Mouse (Mus musculus) heart, adult 2 months (tissue): ENCODE results near the gene AI464131. TPM values are rescaled to one million over a fixed set of nuclear protein-coding genes. Genes with fewer than 3 reads are reported as not detected.

Experiments used
- DNase-seq, 2 experiments: peaks; one replicate each; pipeline ENCODE4 v3.0.0; 2021
- H3K27ac ChIP-seq: fragments of 200-600 bp; 2 replicates; pipeline ENCODE4 v1.8.1; 2022
- H3K27me3 ChIP-seq: fragments of 200-500 bp; 2 replicates; pipeline ENCODE4 v1.6.1; 2012; ENCODE audit warnings: mild to moderate bottlenecking, low read length, inconsistent platforms, mixed read lengths; ENCODE audit not compliant: control insufficient read depth, insufficient read depth
- H3K36me3 ChIP-seq: fragments of 200-500 bp; 2 replicates; pipeline ENCODE4 v1.6.1; 2012; ENCODE audit warnings: low read length, inconsistent platforms; ENCODE audit not compliant: control insufficient read depth, insufficient read depth
- H3K4me1 ChIP-seq: fragments of 200-500 bp; 2 replicates; pipeline ENCODE4 v1.6.1; 2011; ENCODE audit warnings: low read length; ENCODE audit not compliant: control insufficient read depth, insufficient read depth
- H3K4me3 ChIP-seq: fragments of 200-600 bp; 2 replicates; pipeline ENCODE4 v1.8.1; 2022
- H3K79me2 ChIP-seq: fragments of 200-500 bp; replicated peaks from 2 replicates; pipeline ENCODE4 v1.6.1; 2012; ENCODE audit warnings: mild to moderate bottlenecking, inconsistent platforms, low read length, moderate library complexity, mixed read lengths; ENCODE audit not compliant: control insufficient read depth, insufficient read depth
- H3K9ac ChIP-seq: fragments of 200-500 bp; 2 replicates; pipeline ENCODE4 v1.6.1; 2012; ENCODE audit warnings: low read depth, mild to moderate bottlenecking, control low read depth, inconsistent platforms, low read length, mixed read lengths
- CTCF ChIP-seq: fragments of 200-600 bp; IDR thresholded peaks from 2 replicates; pipeline ENCODE4 v1.8.1; 2022; ENCODE audit warnings: antibody characterized with exemption, mild to moderate bottlenecking, moderate library complexity
- EP300 ChIP-seq: fragments of 200-500 bp; IDR thresholded peaks from 2 replicates; pipeline ENCODE4 v1.6.1; 2011; ENCODE audit warnings: low read depth, low read length, control low read depth; ENCODE audit not compliant: insufficient read depth
- POLR2A ChIP-seq: fragments of 200-500 bp; IDR thresholded peaks from 2 replicates; pipeline ENCODE4 v1.6.1; 2011; ENCODE audit warnings: mild to moderate bottlenecking, low read depth, low read length, control low read depth; ENCODE audit not compliant: insufficient read depth
- WGBS: fragments of 180-500 bp; shearing (Covaris S2); methylation state at CpG from one replicate; pipeline ENCODE4 v1.1.7; 2018; 5-methylcytosine and 5-hydroxymethylcytosine counted together
- intact Hi-C: fragments of 180-260 bp; cut with DNase I; formaldehyde crosslinking; loops from one replicate; pipeline ENCODE4 v1.15.1; 2025
- polyA plus RNA-seq: library from polyadenylated mRNA; depleted of rRNA; stranded (reverse); fragments of >200 nt; gene quantifications from 2 replicates; pipeline ENCODE4 v1.2.3, GENCODE M21; 2012
- total RNA-seq, 2 experiments: library from RNA; stranded (reverse); gene quantifications; 2 replicates each; pipeline ENCODE4 v1.2.3; 2021

AI464131 gene
- total and polyA plus RNA-seq, 3 experiments, result 7.6 to 12.0 (median 11.6) TPM

DNA sequence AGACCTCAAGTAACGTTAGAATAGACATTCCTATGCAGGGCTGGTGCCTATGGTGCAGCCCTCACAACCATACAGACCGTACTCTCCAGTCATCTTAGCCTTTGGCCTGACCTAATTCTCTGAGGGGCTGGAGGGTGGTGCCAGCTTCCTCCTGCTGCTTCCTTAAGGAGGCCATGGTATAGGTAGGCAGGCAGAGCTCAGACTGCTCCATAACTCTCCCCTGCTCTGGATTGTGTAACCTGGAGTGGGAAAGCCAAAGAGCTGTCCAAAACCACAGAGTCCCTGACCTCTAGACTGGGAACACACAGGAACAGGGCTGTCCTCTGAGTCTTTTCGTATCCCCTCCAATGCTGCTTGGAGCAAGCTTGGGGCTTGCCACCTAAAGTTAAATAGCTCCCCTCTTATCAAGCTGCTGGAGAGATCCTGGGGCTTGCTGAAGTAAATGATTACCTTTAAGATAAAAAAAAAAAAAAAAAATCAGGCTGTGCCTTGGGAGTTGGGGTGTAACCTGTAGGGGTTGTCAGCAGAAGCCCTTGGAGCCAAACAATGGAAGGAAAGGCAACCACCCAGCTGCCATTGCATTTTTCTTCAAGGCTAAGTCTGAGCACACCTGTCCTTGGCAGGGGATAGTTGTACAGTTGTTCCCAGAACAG is 9.3 kb downstream of the AI464131 start:
- peaks cover 10% of the 10 kb centered on the region for H3K27me3 ChIP-seq
- DNase-seq, result no peak
- TF ChIP-seq EP300 (no peak), CTCF (no peak), POLR2A (no peak)
- intact Hi-C loops, result no loop called here
- no peak overlapping the region for H3K9ac ChIP-seq
- H3K4me3 ChIP-seq, result no peak overlapping the region
- H3K79me2 ChIP-seq, result no peaks in the 10 kb centered on the region
- 81% methylated on average over 3 of the region's 3 CpGs for WGBS
- H3K4me1 ChIP-seq, result no peaks in the 10 kb centered on the region
- no peak overlapping the region for H3K27ac ChIP-seq
- no peaks in the 10 kb centered on the region for H3K36me3 ChIP-seq

DNA sequence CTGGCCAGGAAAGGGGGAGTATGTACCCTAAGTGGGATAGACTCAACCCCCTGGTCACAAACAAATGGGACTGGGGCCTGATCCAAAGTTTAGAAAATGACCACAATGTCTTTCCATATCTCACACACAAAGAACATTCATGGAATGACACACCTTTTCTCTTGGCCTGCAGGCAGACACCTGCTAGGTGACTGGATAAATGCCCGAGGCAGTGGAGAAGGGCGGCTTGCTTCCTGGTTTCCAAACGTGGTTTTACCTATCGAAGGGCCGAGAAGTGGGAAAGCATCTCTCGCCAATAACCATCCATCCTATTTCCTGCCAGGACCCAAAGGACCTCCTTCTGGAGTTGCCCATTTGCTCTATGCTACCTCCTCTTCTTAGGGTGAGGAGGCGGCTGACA is 9.9 kb downstream of the AI464131 start:
- WGBS, result 80% methylated on average over 7 of the region's 7 CpGs
- peaks cover 6% of the 10 kb centered on the region for H3K27me3 ChIP-seq
- intact Hi-C loops, result no loop called here
- H3K79me2 ChIP-seq, result no peaks in the 10 kb centered on the region
- no peaks in the 10 kb centered on the region for H3K36me3 ChIP-seq
- H3K4me3 ChIP-seq, result no peak overlapping the region
- no peak for DNase-seq
- H3K27ac ChIP-seq, result no peak overlapping the region
- H3K4me1 ChIP-seq, result no peaks in the 10 kb centered on the region
- TF ChIP-seq CTCF (no peak), POLR2A (no peak), EP300 (no peak)
- H3K9ac ChIP-seq, result no peak overlapping the region

DNA sequence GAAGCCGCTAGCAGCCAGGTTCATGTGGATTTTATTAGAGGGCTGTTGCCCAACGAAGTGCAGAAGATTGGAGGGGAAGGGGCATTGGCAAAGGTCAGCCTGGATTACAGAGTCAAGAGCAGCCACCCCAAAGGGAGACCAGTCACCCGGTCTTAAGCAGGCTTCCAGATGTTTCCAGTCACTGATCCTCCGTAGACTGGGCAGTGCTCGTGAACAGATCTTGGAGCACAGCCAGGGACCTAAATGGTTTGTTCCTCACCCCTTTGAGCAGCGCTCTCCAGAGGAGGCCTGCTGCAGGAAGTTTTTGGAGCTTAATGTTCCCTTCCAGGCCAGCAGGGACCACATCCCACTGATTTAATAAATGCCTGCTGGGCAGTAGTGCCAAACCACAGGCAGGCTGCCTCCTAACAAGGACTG is 21.3 kb downstream of the AI464131 start:
- peak; percentile 64 to 82 for DNase-seq
- Histone ChIP-seq H3K79me2 (no peaks in the 10 kb centered on the region), H3K27me3 (no peaks in the 10 kb centered on the region), H3K36me3 (no peaks in the 10 kb centered on the region), H3K4me3 (no peak overlapping the region), H3K4me1 (peaks cover 3% of the 10 kb centered on the region; the same call in 1 of the 2 replicates), H3K27ac (peak overlapping the region; percentile 31), H3K9ac (no peak overlapping the region)
- intact Hi-C loops, result no loop called here
- peak; percentile 53; the same call in 1 of the 2 replicates for TF ChIP-seq EP300
- no peak for TF ChIP-seq CTCF
- 32% methylated on average over 6 of the region's 6 CpGs for WGBS

DNA sequence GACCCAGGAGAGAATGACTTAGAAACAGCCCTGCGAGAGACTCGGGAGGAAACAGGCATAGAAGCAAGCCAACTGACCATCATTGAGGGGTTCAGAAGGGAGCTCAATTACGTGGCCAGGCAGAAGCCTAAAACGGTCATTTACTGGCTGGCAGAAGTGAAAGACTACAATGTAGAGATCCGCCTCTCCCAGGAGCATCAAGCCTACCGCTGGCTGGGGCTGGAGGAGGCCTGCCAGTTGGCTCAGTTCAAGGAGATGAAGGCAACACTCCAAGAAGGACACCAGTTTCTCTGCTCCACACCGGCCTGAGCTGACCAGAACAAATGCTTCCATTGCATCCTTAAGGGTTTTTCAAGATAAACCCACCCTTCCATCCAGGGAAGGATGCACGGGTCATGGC is 22.6 kb downstream of the AI464131 start:
- H3K36me3 ChIP-seq, result no peaks in the 10 kb centered on the region
- no peak overlapping the region for H3K9ac ChIP-seq
- intact Hi-C loops, result no loop called here
- no peak overlapping the region for H3K4me3 ChIP-seq
- DNase-seq, result peak; percentile 79 to 84
- H3K4me1 ChIP-seq, result peaks cover 3% of the 10 kb centered on the region; the same call in 1 of the 2 replicates
- 65% methylated on average over 8 of the region's 8 CpGs for WGBS
- peak overlapping the region; percentile 20 for H3K27ac ChIP-seq
- H3K79me2 ChIP-seq, result no peaks in the 10 kb centered on the region
- TF ChIP-seq EP300 (no peak), CTCF (no peak), POLR2A (no peak)
- no peaks in the 10 kb centered on the region for H3K27me3 ChIP-seq

DNA sequence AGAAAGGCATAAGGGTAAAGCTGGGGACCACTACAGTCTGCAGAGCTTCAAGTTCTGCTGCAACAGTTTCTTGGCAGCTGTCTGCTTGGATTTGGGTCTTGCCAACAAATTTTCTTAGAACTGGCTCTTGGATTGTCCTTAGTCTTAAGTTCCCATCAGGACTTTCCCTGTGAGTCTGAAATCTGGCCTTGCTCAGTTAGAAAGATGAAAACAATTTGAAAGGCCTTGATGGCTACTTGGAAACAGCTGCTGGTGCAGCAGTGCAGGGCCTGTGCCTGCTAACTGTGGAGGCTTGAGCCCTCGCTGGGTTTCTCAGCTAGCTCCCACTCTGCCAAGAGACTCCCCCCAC is 23.4 kb downstream of the AI464131 start:
- Histone ChIP-seq H3K9ac (no peak overlapping the region), H3K79me2 (no peaks in the 10 kb centered on the region), H3K4me3 (no peak overlapping the region), H3K36me3 (no peaks in the 10 kb centered on the region), H3K4me1 (peaks cover 3% of the 10 kb centered on the region; the same call in 1 of the 2 replicates), H3K27me3 (no peaks in the 10 kb centered on the region), H3K27ac (no peak overlapping the region; the same call in 1 of the 2 replicates)
- DNase-seq, result peak in 1 of 2 experiments; percentile 67
- no peak for TF ChIP-seq POLR2A
- TF ChIP-seq EP300, result no peak
- no peak for TF ChIP-seq CTCF
- intact Hi-C loops, result no loop called here
- WGBS, result 75% methylated on average over 1 of the region's 1 CpGs

DNA sequence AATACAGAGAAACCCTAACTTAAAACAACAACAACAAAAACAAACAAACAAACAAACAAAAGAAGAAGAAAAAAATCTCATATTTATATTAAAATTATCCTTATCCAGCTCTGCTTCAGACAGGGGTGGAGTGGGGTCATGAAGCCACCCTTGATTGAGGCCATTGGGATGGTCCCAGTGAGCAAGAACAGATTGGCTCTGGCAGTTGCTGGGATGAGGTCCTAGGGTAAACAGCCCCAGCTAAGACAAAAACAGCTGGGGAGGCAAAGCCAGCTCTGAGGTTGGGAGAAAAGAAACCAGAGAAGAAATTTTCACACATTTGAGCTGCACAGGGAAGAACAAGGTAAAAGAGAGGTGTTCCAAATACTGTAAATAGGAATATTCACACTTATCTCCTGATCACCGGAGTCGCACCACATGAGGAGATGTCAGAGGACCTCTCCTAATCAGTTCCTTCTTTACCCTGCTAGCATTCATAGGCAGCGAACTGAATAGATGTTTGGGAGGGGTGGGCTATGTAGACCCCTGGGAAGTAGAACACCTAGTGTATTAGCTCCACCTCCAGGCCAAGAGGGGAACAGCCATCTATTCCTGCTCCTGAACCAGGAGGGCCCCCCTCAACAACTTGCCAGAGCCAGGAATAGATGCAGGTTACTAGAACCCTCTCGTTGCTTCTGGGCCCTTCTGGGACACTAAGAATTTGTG is 24.0 kb downstream of the AI464131 start:
- intact Hi-C loops, result no loop called here
- H3K27ac ChIP-seq, result no peak overlapping the region
- no peak overlapping the region for H3K4me3 ChIP-seq
- 66% methylated on average over 4 of the region's 4 CpGs for WGBS
- DNase-seq, result peak in 1 of 2 experiments; percentile 44
- no peaks in the 10 kb centered on the region for H3K27me3 ChIP-seq
- peaks cover 3% of the 10 kb centered on the region; the same call in 1 of the 2 replicates for H3K4me1 ChIP-seq
- TF ChIP-seq POLR2A (no peak), EP300 (no peak), CTCF (peak; percentile 43)
- H3K36me3 ChIP-seq, result no peaks in the 10 kb centered on the region
- H3K79me2 ChIP-seq, result no peaks in the 10 kb centered on the region
- H3K9ac ChIP-seq, result no peak overlapping the region
